Mouse (Mus musculus) stomach, postnatal 0 days (tissue): ENCODE measurements around the gene Bnip1.

Source experiments
- CTCF ChIP-seq: IDR thresholded peaks from 2 replicates; pipeline ENCODE4 v1.5.1; 2016; ENCODE audit warnings: antibody characterized with exemption, low read depth, mild to moderate bottlenecking, moderate library complexity
- EP300 ChIP-seq: optimal IDR thresholded peaks from 2 replicates; pipeline ENCODE3; 2016; ENCODE audit warnings: antibody characterized with exemption

DNA sequence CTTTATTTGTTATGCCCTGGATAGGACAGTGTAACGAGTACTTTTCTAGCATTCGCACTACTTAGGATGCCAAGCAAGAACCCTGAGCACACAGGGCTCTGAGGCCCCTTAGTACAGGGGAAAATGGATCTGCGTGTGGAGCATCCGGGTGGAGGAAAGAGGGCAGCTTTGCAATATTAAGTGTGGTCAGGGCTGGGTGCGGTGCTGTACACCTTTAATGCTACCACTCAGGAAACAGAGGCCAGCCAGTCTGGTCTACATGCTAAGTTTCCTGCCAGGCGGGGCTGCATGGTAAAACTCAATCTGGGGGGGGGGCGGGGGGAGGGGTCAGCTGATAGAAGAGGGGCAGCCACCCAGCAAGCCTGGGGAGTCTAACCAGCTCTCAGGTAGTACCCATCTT lies 14.5 kb downstream of the Bnip1 start:
- TF ChIP-seq CTCF (no peak), EP300 (no peak)
